Mouse (Mus musculus): Measurements from ENCODE around the gene Kcnn1. TPM values are rescaled to one million over a fixed set of nuclear protein-coding genes. Genes with fewer than 3 reads are reported as not detected.
"Not testable (repeated sequence)": the region's sequence is repeated elsewhere in the genome, so short reads cannot be mapped to it uniquely, and the experiment has no call there.

Kcnn1 gene
- polyA plus RNA-seq, 1 experiment = 3.2 TPM

DNA sequence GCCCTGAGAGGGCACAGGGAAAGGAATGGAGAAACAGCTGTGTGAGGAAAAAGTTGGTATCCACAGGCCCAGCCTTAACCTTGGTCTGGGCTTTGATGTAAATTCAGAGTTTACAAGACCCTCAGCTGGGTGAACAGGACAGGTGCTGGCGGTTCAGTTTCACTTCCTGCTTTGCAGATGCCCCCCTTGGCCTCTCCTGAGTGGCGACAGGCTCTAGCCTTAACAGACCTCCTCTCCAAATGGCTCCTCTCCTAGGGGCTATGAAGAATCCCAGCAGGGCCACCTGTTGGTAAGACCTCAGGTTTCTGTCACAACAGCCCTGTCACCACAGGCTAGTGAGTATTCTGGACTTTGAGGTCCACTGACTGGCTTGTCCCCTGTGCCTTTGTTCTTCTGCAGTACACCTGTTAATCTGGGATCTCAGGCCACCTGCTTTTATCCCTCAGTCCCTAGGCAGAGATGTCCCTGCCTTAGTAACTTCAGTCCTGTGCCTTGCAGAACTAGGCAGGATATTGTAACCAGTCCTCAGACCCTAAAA is 35.7 kb upstream of the Kcnn1 start:
- Histone ChIP-seq H3K27ac (ENCODE audit: insufficient read depth, low read length) (no peak overlapping the region), H3K36me3 (ENCODE audit: control insufficient read depth, insufficient read depth, low read length, poor library complexity, severe bottlenecking) (peaks cover 31% of the 10 kb centered on the region), H3K4me3 (ENCODE audit: low read depth, low read length) (peak overlapping the region; percentile 83; the same call in 1 of the 2 replicates), H3K9me3 (replicated peaks; ENCODE audit: control insufficient read depth, insufficient read depth, low read length, poor library complexity, severe bottlenecking) (no peaks in the 10 kb centered on the region), H3K27me3 (ENCODE audit: control insufficient read depth, insufficient read depth, low read length, poor library complexity, severe bottlenecking) (no peaks in the 10 kb centered on the region), H3K9ac (ENCODE audit: low read depth, poor library complexity, severe bottlenecking) (peak overlapping the region; percentile 87), H3K4me1 (ENCODE audit: control insufficient read depth, insufficient read depth, low read length) (peaks cover 4% of the 10 kb centered on the region)
- TF ChIP-seq CTCF (IDR thresholded peaks at IDR 0.05; ENCODE audit: low read depth, low read length) (no peak), EP300 (IDR thresholded peaks at IDR 0.05; ENCODE audit: insufficient read depth, low read depth, low read length) (no peak), POLR2A (IDR thresholded peaks at IDR 0.05; ENCODE audit: insufficient read depth, low read length) (no peak)

DNA sequence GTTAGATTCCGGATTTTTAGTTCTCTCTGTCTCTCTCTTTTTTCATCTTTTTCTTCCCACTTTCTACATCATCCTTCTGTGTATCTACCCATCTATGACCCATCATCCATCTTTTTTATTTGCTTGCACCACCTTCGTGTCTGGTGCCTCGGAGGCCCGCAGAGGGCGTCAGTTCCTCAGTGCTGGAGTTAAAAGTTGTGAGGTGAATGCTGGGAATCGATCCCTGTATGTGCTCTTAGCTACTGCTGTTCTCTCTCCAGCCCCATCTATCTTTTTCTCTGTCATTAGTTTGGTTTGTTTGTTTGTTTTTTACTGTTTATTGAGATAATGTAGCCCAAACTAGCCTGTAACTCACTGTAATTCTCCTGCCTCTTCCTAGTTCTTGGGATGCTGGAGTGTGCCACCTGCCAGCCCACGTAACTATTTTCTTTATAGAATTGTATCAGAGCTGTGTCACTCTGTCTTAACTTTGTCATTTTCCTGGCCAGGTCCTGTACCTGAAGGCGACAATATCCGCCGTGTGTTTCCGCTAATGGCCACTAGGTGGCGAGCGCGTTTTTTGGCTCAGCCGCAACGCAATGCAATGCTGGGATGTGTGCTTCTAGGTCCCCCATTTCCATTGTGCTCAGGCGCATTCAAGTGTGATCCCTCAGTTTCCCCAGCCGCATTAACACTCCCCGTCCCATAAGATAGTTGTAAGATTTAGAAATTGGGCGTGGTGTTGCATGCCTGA is 34.8 kb upstream of the Kcnn1 start:
- peak overlapping the region; percentile 75 for H3K27ac ChIP-seq (ENCODE audit: insufficient read depth, low read length)
- H3K4me3 ChIP-seq (ENCODE audit: low read depth, low read length) = peak overlapping the region; percentile 83
- TF ChIP-seq CTCF (IDR thresholded peaks at IDR 0.05; ENCODE audit: low read depth, low read length) (peak; percentile 98), POLR2A (IDR thresholded peaks at IDR 0.05; ENCODE audit: insufficient read depth, low read length) (no peak)
- H3K9ac ChIP-seq (ENCODE audit: low read depth, poor library complexity, severe bottlenecking) = peak overlapping the region; percentile 87
- H3K4me1 ChIP-seq (ENCODE audit: control insufficient read depth, insufficient read depth, low read length) = no peaks in the 10 kb centered on the region
- no peaks in the 10 kb centered on the region for H3K9me3 ChIP-seq (replicated peaks; ENCODE audit: control insufficient read depth, insufficient read depth, low read length, poor library complexity, severe bottlenecking)
- H3K36me3 ChIP-seq (ENCODE audit: control insufficient read depth, insufficient read depth, low read length, poor library complexity, severe bottlenecking) = peaks cover 31% of the 10 kb centered on the region
- no peaks in the 10 kb centered on the region for H3K27me3 ChIP-seq (ENCODE audit: control insufficient read depth, insufficient read depth, low read length, poor library complexity, severe bottlenecking)

DNA sequence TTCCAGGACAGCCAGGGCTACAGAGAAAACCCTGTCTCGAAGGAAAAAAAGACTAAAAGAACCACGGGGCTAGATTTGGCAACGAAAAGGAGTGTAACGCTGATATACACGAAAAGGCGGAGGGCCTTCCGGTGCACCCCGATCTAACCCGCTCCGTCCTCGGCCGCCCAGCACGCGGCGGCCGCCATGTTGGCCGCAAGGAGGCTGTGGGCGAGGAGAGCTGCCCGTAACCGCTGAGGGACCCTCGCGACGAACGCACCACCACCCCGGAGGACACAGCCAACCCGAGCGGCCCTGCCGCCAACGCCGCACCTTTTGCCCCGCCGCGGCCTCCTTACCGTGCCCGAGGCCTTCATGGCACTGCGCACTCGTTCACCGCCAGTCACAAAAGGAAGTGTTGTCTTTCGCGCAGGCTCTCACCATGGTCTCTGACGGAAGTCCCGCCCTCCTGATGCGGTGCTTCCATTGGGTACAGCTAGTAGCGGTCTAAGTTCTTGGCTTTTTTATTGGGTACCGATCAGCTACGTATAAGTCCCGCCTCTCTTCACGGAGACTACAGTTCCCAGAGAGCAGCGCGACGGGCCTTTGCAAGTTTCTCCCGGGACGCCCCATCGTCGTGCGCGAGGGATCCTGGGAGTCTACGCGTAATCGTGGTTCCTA is 34.1 kb upstream of the Kcnn1 start, which contains the start of gene Rpl18a:
Gene Rpl18a, minus strand, starts transcription at position 392 of the 660 bp plus-strand sequence.
- Histone ChIP-seq H3K9ac (ENCODE audit: low read depth, poor library complexity, severe bottlenecking) (peak within 1 kb of the TSS; percentile 93), H3K4me3 (ENCODE audit: low read depth, low read length) (peak within 1 kb of the TSS; percentile 96), H3K27me3 (ENCODE audit: control insufficient read depth, insufficient read depth, low read length, poor library complexity, severe bottlenecking) (peaks cover 3% of the 10 kb centered on the region; the same call in 1 of the 2 replicates), H3K9me3 (replicated peaks; ENCODE audit: control insufficient read depth, insufficient read depth, low read length, poor library complexity, severe bottlenecking) (no peaks in the 10 kb centered on the region), H3K4me1 (ENCODE audit: control insufficient read depth, insufficient read depth, low read length) (no peaks in the 10 kb centered on the region), H3K36me3 (ENCODE audit: control insufficient read depth, insufficient read depth, low read length, poor library complexity, severe bottlenecking) (peaks cover 31% of the 10 kb centered on the region), H3K27ac (ENCODE audit: insufficient read depth, low read length) (peak within 1 kb of the TSS; percentile 75)
- TF ChIP-seq POLR2A (IDR thresholded peaks at IDR 0.05; ENCODE audit: insufficient read depth, low read length) (no peak), EP300 (IDR thresholded peaks at IDR 0.05; ENCODE audit: insufficient read depth, low read depth, low read length) (peak; percentile 21; the same call in 1 of the 2 replicates), CTCF (IDR thresholded peaks at IDR 0.05; ENCODE audit: low read depth, low read length) (no peak)

DNA sequence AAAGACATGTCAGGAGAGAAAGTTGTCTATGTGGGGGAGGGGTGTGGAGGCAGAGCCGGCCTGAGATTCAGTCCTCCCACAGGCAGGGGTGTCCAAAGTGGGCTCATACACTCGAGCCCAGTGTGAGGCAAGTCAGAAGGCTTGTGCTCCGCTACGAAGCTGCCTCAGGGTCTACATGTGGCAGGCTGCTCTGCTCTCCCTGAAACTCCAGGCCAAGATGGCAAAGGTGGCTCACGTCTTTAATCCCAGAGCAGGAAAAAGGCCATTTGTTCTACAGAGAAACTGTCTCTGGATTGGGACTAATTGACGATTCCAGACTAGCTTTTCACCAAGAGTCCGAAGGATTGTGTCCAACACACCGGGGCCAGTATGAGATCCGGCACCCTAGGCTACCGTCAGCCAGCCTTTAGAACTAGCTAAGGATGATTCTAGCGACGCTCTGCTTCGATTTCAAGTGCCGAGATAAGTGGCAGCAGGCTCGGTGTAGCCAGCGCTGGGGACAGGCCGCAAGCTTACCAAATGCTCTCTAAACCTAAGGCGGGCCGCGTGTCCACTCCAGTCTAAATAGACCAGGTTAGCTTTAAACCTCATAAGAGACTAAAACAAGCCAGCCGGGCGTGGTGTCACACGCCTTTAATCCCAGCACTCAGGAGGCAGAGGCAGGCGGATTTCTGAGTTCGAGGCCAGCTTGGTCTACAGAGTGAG is 33.4 kb upstream of the Kcnn1 start:
- Histone ChIP-seq H3K27me3 (ENCODE audit: control insufficient read depth, insufficient read depth, low read length, poor library complexity, severe bottlenecking) (peaks cover 3% of the 10 kb centered on the region; the same call in 1 of the 2 replicates), H3K36me3 (ENCODE audit: control insufficient read depth, insufficient read depth, low read length, poor library complexity, severe bottlenecking) (peaks cover 31% of the 10 kb centered on the region), H3K9ac (ENCODE audit: low read depth, poor library complexity, severe bottlenecking) (peak overlapping the region; percentile 93), H3K9me3 (replicated peaks; ENCODE audit: control insufficient read depth, insufficient read depth, low read length, poor library complexity, severe bottlenecking) (no peaks in the 10 kb centered on the region), H3K4me3 (ENCODE audit: low read depth, low read length) (peak overlapping the region; percentile 96), H3K27ac (ENCODE audit: insufficient read depth, low read length) (peak overlapping the region; percentile 47), H3K4me1 (ENCODE audit: control insufficient read depth, insufficient read depth, low read length) (no peaks in the 10 kb centered on the region)
- TF ChIP-seq CTCF (IDR thresholded peaks at IDR 0.05; ENCODE audit: low read depth, low read length) (no peak), EP300 (IDR thresholded peaks at IDR 0.05; ENCODE audit: insufficient read depth, low read depth, low read length) (no peak), POLR2A (IDR thresholded peaks at IDR 0.05; ENCODE audit: insufficient read depth, low read length) (no peak)

DNA sequence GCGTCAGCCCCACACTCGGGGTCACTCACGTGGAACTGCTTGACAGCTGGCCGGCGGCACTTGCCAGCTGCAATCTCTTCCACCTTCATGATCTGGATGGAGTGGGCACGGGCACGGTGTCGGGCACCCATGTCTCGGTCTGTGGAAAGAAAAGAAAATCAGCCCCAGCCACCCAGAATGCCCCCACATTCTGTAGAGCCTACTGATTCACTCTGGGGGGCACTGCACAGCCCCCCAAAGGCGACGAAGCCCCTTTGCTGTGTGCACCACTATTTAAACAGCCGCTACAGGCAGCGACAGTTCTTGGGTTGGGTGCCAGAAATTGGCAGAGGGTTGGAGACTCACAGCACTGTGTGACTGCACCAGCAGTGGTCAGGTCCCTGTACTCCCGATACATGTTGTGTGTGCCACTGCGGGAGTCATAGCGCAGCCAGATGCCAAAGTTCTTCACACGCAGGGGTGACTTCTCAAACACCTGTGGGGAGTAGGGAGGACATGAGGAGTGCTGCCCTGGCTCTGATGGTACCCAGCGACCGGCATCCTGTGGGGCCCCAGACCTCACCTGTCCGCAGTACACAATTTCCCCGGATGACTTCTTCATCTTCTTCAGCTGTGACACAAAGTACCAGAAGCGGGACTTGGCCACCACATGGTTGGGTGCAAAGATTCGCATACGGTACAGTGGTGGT is 32.7 kb upstream of the Kcnn1 start:
- peak overlapping the region; percentile 47 for H3K27ac ChIP-seq (ENCODE audit: insufficient read depth, low read length)
- H3K27me3 ChIP-seq (ENCODE audit: control insufficient read depth, insufficient read depth, low read length, poor library complexity, severe bottlenecking); H3K4me1 ChIP-seq (ENCODE audit: control insufficient read depth, insufficient read depth, low read length); H3K9me3 ChIP-seq (replicated peaks; ENCODE audit: control insufficient read depth, insufficient read depth, low read length, poor library complexity, severe bottlenecking): not testable (repeated sequence)
- H3K4me3 ChIP-seq (ENCODE audit: low read depth, low read length) = peak overlapping the region; percentile 96
- peak overlapping the region; percentile 93 for H3K9ac ChIP-seq (ENCODE audit: low read depth, poor library complexity, severe bottlenecking)
- H3K36me3 ChIP-seq (ENCODE audit: control insufficient read depth, insufficient read depth, low read length, poor library complexity, severe bottlenecking) = peaks cover 31% of the 10 kb centered on the region
